Mouse (Mus musculus): ENCODE data around the gene Ripor1.
"Not testable (repeated sequence)": the region's sequence is repeated elsewhere in the genome, so short reads cannot be mapped to it uniquely, and the experiment has no call there.

Ripor1 gene

GRCm38 (mm10) chr8:105604804-105605381 is at the start of gene Ripor1:
Gene Ripor1 (plus strand): TSS chr8:105605255.
- DNase-seq (ENCODE audit: extremely low read depth, low read depth, low spot score), result no peak

- no peak for DNase-seq (ENCODE audit: extremely low read depth, low read depth, low spot score)
Observed at GRCm38 (mm10) chr8:105562863-105563262, 42.2 kb upstream of the Ripor1 start.

GRCm38 (mm10) chr8:105563871-105564270 is 41.2 kb upstream of the Ripor1 start:
- DNase-seq (ENCODE audit: extremely low read depth, low read depth, low spot score), result no peak

GRCm38 (mm10) chr8:105564573-105565229 is 40.4 kb upstream of the Ripor1 start:
- not testable (repeated sequence) for DNase-seq (ENCODE audit: extremely low read depth, low read depth, low spot score)

- no peak for DNase-seq (ENCODE audit: extremely low read depth, low read depth, low spot score)
Observed at GRCm38 (mm10) chr8:105565401-105565881, 39.6 kb upstream of the Ripor1 start.

GRCm38 (mm10) chr8:105565952-105566702 is 38.9 kb upstream of the Ripor1 start, which contains the start of gene Atp6v0d1:
Gene Atp6v0d1 (minus strand): TSS chr8:105566047.
- DNase-seq (ENCODE audit: extremely low read depth, low read depth, low spot score), result peak; percentile 88

- DNase-seq (ENCODE audit: extremely low read depth, low read depth, low spot score), result no peak
Observed at GRCm38 (mm10) chr8:105566703-105567595, 38.1 kb upstream of the Ripor1 start.

GRCm38 (mm10) chr8:105571810-105572209 is 33.2 kb upstream of the Ripor1 start:
- DNase-seq (ENCODE audit: extremely low read depth, low read depth, low spot score), result no peak

- DNase-seq (ENCODE audit: extremely low read depth, low read depth, low spot score), result no peak
Observed at GRCm38 (mm10) chr8:105573427-105573826, 31.6 kb upstream of the Ripor1 start.

GRCm38 (mm10) chr8:105574741-105575140 is 30.3 kb upstream of the Ripor1 start:
- DNase-seq (ENCODE audit: extremely low read depth, low read depth, low spot score), result no peak

- DNase-seq (ENCODE audit: extremely low read depth, low read depth, low spot score), result no peak
Observed at GRCm38 (mm10) chr8:105575538-105575937, 29.5 kb upstream of the Ripor1 start.

- DNase-seq (ENCODE audit: extremely low read depth, low read depth, low spot score), result no peak
Observed at GRCm38 (mm10) chr8:105579719-105580118, 25.3 kb upstream of the Ripor1 start.

- DNase-seq (ENCODE audit: extremely low read depth, low read depth, low spot score), result no peak
Observed at GRCm38 (mm10) chr8:105592431-105592830, 12.6 kb upstream of the Ripor1 start.

- no peak for DNase-seq (ENCODE audit: extremely low read depth, low read depth, low spot score)
Observed at GRCm38 (mm10) chr8:105593859-105594258, 11.2 kb upstream of the Ripor1 start.

GRCm38 (mm10) chr8:105594451-105595242 is 10.4 kb upstream of the Ripor1 start:
- no peak for DNase-seq (ENCODE audit: extremely low read depth, low read depth, low spot score)

- DNase-seq (ENCODE audit: extremely low read depth, low read depth, low spot score), result no peak
Observed at GRCm38 (mm10) chr8:105596362-105597034, 8.6 kb upstream of the Ripor1 start.

GRCm38 (mm10) chr8:105598777-105599176 is 6.3 kb upstream of the Ripor1 start:
- no peak for DNase-seq (ENCODE audit: extremely low read depth, low read depth, low spot score)

- DNase-seq (ENCODE audit: extremely low read depth, low read depth, low spot score), result no peak
Observed at GRCm38 (mm10) chr8:105601301-105601700, 3.8 kb upstream of the Ripor1 start.

GRCm38 (mm10) chr8:105602540-105602939 is 2.5 kb upstream of the Ripor1 start:
- not testable (repeated sequence) for DNase-seq (ENCODE audit: extremely low read depth, low read depth, low spot score)

All from fat pad, adult 2 months (tissue).